Mouse (Mus musculus): ENCODE data around the gene Pagr1a. TPM values are rescaled to one million over a fixed set of nuclear protein-coding genes. Genes with fewer than 3 reads are reported as not detected.
A peak's percentile ranks its signal among the peaks of the same experiment; 100 is the strongest.

Gene Pagr1a
- 5.7 and 7.5 TPM in 2 replicates for polyA plus RNA-seq (2012; rRNA removed)

DNA sequence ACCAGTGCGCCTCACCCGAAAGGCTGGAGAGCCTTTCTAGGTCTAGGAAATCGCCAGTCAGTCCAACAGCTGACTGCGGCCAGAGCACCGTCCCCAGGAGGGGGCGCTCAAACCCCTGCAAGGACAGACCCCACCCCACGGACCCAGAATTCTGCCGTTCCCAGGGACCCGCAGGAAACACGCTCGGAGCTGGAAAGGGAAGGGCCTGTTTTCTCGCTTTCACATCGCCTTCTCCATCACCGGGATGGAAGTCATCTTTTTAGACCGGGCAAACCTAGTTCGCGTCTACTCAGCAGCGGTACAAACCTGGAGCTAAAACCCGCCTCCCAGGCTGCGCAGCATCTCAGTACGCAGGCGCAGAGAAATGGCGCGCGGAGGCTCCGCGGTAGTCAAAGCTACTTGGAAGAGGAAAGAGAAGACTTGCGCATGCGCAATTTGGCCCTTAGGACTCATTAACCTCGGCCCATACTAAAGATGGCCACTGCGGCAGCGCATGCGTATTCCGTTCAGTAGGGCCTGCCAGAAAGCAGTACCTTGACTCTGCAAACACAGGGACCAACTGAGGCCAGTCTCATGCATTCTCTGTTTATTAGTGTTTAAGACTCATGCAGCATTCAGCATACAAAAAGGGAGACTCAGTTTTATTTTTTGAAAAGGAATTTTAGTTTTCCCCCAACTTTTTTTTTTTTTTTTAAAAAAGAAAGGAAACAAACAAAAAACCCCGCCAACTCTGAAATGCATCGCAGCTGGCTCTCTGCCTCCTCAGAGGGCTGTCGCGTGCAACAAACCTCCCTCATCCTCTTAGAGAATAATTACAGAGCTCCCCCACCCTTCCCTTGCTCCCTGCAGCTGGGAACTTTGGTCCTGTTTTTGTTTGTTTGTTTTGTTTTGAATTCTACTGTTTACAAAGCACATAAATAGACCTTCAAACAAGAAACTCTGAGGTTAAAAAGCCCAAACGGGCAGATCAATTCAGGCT, at the start of gene Pagr1a:
Gene Pagr1a, minus strand, starts transcription at position 382 of the 979 bp plus-strand sequence.
- peak within 1 kb of the TSS; percentile 92 for H3K4me3 ChIP-seq (replicated peaks; ENCODE audit: extremely low read depth, low read depth, low read length)
- TF ChIP-seq CTCF (IDR thresholded peaks at IDR 0.05; ENCODE audit: insufficient read depth, low read length) (peak; percentile 63), POLR2A (IDR thresholded peaks at IDR 0.05; ENCODE audit: borderline replicate concordance, extremely low read depth, low read depth, low read length) (peak; percentile 80)
- DNase-seq, result peak; percentile 96
- H3K4me1 ChIP-seq (ENCODE audit: control insufficient read depth, insufficient read depth, low read length), result peaks cover 18% of the 10 kb centered on the region
- 1% methylated on average over 39 of the region's 39 CpGs for WGBS

GRCm38 (mm10) chr7:127066317-127066716, 49.2 kb upstream of the Pagr1a start:
- no peak overlapping the region for H3K4me3 ChIP-seq (replicated peaks; ENCODE audit: extremely low read depth, low read depth, low read length)
- WGBS, result 69% methylated on average over 4 of the region's 4 CpGs
- TF ChIP-seq POLR2A (IDR thresholded peaks at IDR 0.05; ENCODE audit: borderline replicate concordance, extremely low read depth, low read depth, low read length), result no peak
- TF ChIP-seq CTCF (IDR thresholded peaks at IDR 0.05; ENCODE audit: insufficient read depth, low read length), result no peak
- DNase-seq, result no peak
- no peaks in the 10 kb centered on the region for H3K4me1 ChIP-seq (ENCODE audit: control insufficient read depth, insufficient read depth, low read length)

GRCm38 (mm10) chr7:127065538-127065937, 48.4 kb upstream of the Pagr1a start:
- TF ChIP-seq POLR2A (IDR thresholded peaks at IDR 0.05; ENCODE audit: borderline replicate concordance, extremely low read depth, low read depth, low read length), result no peak
- no peak for TF ChIP-seq CTCF (IDR thresholded peaks at IDR 0.05; ENCODE audit: insufficient read depth, low read length)
- no peak for DNase-seq
- Histone ChIP-seq H3K4me1 (ENCODE audit: control insufficient read depth, insufficient read depth, low read length) (no peaks in the 10 kb centered on the region), H3K4me3 (replicated peaks; ENCODE audit: extremely low read depth, low read depth, low read length) (no peak overlapping the region)
- 84% methylated on average over 6 of the region's 6 CpGs for WGBS

GRCm38 (mm10) chr7:127055026-127055585, 38.0 kb upstream of the Pagr1a start:
- WGBS, result 52% methylated on average over 5 of the region's 5 CpGs
- no peak for TF ChIP-seq POLR2A (IDR thresholded peaks at IDR 0.05; ENCODE audit: borderline replicate concordance, extremely low read depth, low read depth, low read length)
- TF ChIP-seq CTCF (IDR thresholded peaks at IDR 0.05; ENCODE audit: insufficient read depth, low read length), result 0 out of 2 replicates have a peak, but pooled peaks have one; percentile 4
- no peak for DNase-seq
- H3K4me3 ChIP-seq (replicated peaks; ENCODE audit: extremely low read depth, low read depth, low read length), result no peak overlapping the region
- no peaks in the 10 kb centered on the region for H3K4me1 ChIP-seq (ENCODE audit: control insufficient read depth, insufficient read depth, low read length)

- WGBS, result under 1% methylated on average over 53 of the region's 53 CpGs
- H3K4me3 ChIP-seq (replicated peaks; ENCODE audit: extremely low read depth, low read depth, low read length), result peak within 1 kb of the TSS; percentile 81
- no peaks in the 10 kb centered on the region; the same call in 1 of the 2 replicates for H3K4me1 ChIP-seq (ENCODE audit: control insufficient read depth, insufficient read depth, low read length)
- TF ChIP-seq CTCF (IDR thresholded peaks at IDR 0.05; ENCODE audit: insufficient read depth, low read length) (no peak), POLR2A (IDR thresholded peaks at IDR 0.05; ENCODE audit: borderline replicate concordance, extremely low read depth, low read depth, low read length) (no peak)
- DNase-seq, result peak; percentile 92
Measured at GRCm38 (mm10) chr7:127041851-127042672, 24.9 kb upstream of the Pagr1a start, which contains the start of gene Kif22. Gene Kif22 (minus strand): TSS chr7:127042471.

- DNase-seq, result no peak
- 45% methylated on average over 1 of the region's 1 CpGs for WGBS
- Histone ChIP-seq H3K4me3 (replicated peaks; ENCODE audit: extremely low read depth, low read depth, low read length) (no peak overlapping the region), H3K4me1 (ENCODE audit: control insufficient read depth, insufficient read depth, low read length) (peaks cover 8% of the 10 kb centered on the region; the same call in 1 of the 2 replicates)
- TF ChIP-seq POLR2A (IDR thresholded peaks at IDR 0.05; ENCODE audit: borderline replicate concordance, extremely low read depth, low read depth, low read length) (no peak), CTCF (IDR thresholded peaks at IDR 0.05; ENCODE audit: insufficient read depth, low read length) (no peak)
Measured at GRCm38 (mm10) chr7:127031244-127031643, 14.1 kb upstream of the Pagr1a start.

DNA sequence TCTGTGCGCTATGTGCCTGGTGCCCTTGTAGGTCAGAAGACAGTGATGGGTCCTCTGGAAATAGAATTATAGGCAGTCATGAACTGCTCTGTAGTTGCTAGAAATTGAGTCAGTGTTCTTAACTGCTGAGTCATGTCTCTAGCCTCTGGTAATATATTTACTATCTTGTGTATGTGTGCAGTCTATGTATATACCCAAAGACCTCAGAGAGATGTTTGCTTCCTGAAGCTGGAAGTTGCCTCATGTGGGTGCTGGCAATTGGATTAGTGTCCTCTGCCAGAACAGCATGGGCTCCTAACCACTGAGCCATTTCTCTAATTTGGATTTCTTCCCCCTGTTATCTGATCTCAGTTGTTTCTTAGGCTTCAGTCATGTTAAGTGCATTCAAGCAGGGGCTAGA, 13.0 kb upstream of the Pagr1a start:
- H3K4me3 ChIP-seq (replicated peaks; ENCODE audit: extremely low read depth, low read depth, low read length), result no peak overlapping the region
- WGBS, result 97% methylated on average over 1 of the region's 1 CpGs
- TF ChIP-seq POLR2A (IDR thresholded peaks at IDR 0.05; ENCODE audit: borderline replicate concordance, extremely low read depth, low read depth, low read length) (no peak), CTCF (IDR thresholded peaks at IDR 0.05; ENCODE audit: insufficient read depth, low read length) (no peak)
- H3K4me1 ChIP-seq (ENCODE audit: control insufficient read depth, insufficient read depth, low read length), result peaks cover 8% of the 10 kb centered on the region; the same call in 1 of the 2 replicates
- no peak for DNase-seq

GRCm38 (mm10) chr7:127027885-127028284, 10.7 kb upstream of the Pagr1a start:
- 53% methylated on average over 8 of the region's 8 CpGs for WGBS
- TF ChIP-seq CTCF (IDR thresholded peaks at IDR 0.05; ENCODE audit: insufficient read depth, low read length) (no peak), POLR2A (IDR thresholded peaks at IDR 0.05; ENCODE audit: borderline replicate concordance, extremely low read depth, low read depth, low read length) (no peak)
- no peak for DNase-seq
- H3K4me1 ChIP-seq (ENCODE audit: control insufficient read depth, insufficient read depth, low read length), result peaks cover 11% of the 10 kb centered on the region; the same call in 1 of the 2 replicates
- peak overlapping the region; percentile 55 for H3K4me3 ChIP-seq (replicated peaks; ENCODE audit: extremely low read depth, low read depth, low read length)

Data from lung, adult 2 months (tissue).